Mouse (Mus musculus): ENCODE measurements around the gene Cpeb4. TPM values are rescaled to one million over a fixed set of nuclear protein-coding genes. Genes with fewer than 3 reads are reported as not detected.

The Cpeb4 gene
- 10 to 100 TPM; 46.4 to 50.4 TPM for total RNA-seq (2023)

DNA sequence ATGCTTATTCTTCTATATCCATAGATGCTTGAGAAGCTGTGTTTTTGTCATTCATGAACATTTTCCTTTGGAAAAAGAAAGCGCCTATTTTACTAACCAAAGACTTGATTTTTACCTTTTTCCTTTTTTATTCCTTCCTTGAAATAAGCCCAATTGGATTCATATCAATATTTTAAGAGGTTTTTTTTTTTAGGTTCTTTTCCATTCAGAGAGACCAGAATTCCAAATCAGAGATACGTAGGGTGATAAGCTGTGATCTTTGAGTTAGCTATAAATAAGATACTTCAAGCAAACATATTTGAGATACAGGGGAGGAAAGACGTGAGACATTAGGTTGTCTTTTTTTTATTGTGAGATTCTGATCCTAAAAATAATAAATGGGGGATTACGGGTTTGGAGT is at the start of gene Cpeb4:
TSS of gene Cpeb4 (plus strand) at position 301 of the 400 bp plus-strand sequence.

DNA sequence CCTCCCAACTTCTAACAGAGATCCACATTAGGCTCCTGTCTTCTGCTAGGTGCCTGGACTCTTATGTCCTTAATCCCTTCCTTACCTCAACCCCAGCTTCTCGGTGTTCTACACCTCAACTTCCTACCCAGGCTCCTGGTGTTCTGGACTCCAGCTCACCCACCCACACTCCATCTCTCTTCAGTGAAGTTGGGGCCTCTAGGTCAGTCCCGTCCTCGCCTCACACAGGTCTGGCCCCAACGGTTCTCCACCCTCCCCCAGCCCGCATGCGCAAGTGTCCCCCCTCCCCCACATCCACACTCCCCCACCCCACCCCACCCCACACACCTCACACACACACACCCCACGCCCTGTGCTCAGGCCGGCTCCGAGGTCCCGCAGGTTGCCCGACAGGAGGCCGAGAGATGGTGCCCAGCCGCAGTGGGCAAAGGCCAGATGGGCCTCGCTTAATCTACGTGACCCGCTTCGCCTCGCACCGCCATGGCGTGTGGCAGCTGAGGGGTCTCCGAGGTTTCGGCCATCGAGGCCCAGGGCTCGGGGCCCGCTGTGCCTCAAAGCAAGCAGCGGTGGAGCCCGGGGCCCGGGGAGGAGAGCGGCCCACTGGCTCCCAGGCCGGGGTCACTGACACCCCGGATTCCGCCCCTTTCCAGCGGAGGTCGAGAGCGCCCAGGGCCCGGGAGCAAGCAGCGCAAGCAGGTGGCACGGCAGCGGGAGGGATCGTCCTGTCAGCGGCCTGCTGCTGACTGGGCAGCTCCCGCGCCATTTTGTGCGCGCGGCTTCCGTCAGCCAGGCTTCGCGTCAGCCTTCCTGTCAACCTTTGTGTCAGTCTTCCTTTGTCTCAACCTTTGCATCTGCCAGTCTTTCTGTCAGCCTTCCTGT is 93.5 kb downstream of the Cpeb4 start, which contains the start of gene 4930524B15Rik:
TSS of gene 4930524B15Rik (plus strand) at position 337 of the 879 bp plus-strand sequence.

Other genes with a start within 250 kb of the Cpeb4 start
- gene Bod1, start 200.3 kb upstream of the Cpeb4 start, total RNA-seq (2023): 10 to 100 TPM; 24.2 to 25.2 TPM
- gene 4930524B15Rik, start 93.4 kb downstream of the Cpeb4 start, total RNA-seq (2023): not detected
- 1 to 10 TPM; 2.3 to 3.8 TPM for gene Nsg2, start 128.3 kb downstream of the Cpeb4 start, total RNA-seq (2023)

Measured in B cell, adult 67 days (primary cell).